10 mouse cellular contexts compared by ENCODE assay signal in genomic region chr12:84847480-84847879, GRCm38 (mm10). TPM values are rescaled to one million over a fixed set of nuclear protein-coding genes. Genes with fewer than 3 reads are reported as not detected.
A peak's percentile ranks its signal among the peaks of the same experiment; 100 is the strongest.
DNase-seq lines count a peak whose midpoint lies in the region; ATAC-seq and TF ChIP-seq lines count a peak whose summit lies in the region.
"Had no signal": no experiment of that assay in that cellular context is flagged by ENCODE, and none has a peak within 500 bp of the region (broad histone marks: within the 10 kb centered on the region; RNA-seq: fewer than 3 reads in every experiment).

No protein-coding gene starts in this region.

- no peak overlapping the region for H3K9ac ChIP-seq in intestine, embryonic 14.5 days (ENCODE audit: low read length)
- H3K9ac ChIP-seq in heart, adult 2 months (ENCODE audit: low read depth, low read length) = no peak overlapping the region
- no peak overlapping the region for H3K9ac ChIP-seq in midbrain, postnatal 0 days (replicated peaks; ENCODE audit: low read length, poor library complexity, severe bottlenecking)

- DNase-seq in adrenal gland, adult 2 months = peak; percentile 64
- DNase-seq in adrenal gland, adult 18-20 months (ENCODE audit: low spot score in 2 of 2) = no peak
- peak; percentile 73 for DNase-seq in adrenal gland, postnatal 14 days
- DNase-seq in intestine, embryonic 14.5 days (ENCODE audit: low spot score) = peak; percentile 62
- DNase-seq in lung, postnatal 36 days = peak; percentile 43
- DNase-seq in heart, adult 2 months = no peak
- DNase-seq in left cerebral cortex, adult 8-10 months (ENCODE audit: low spot score in 2 of 2) = no peak
- DNase-seq in midbrain, postnatal 0 days (ENCODE audit: low spot score) = no peak
- DNase-seq: cerebellum, adult 11-12 months; left cerebral cortex, postnatal 4 days had no signal

- no peak overlapping the region for H3K4me3 ChIP-seq in intestine, embryonic 14.5 days (ENCODE audit: low read depth, low read length)
- no peak overlapping the region for H3K4me3 ChIP-seq in heart, adult 2 months
- H3K4me3 ChIP-seq in midbrain, postnatal 0 days (ENCODE audit: low read depth, low read length) = no peak overlapping the region

- peaks cover 46% of the 10 kb centered on the region for H3K4me1 ChIP-seq in intestine, embryonic 14.5 days (replicated peaks; ENCODE audit: control insufficient read depth, insufficient read depth, low read length)
- H3K4me1 ChIP-seq in heart, adult 2 months (ENCODE audit: control insufficient read depth, insufficient read depth, low read length) = peaks cover 6% of the 10 kb centered on the region
- H3K4me1 ChIP-seq in midbrain, postnatal 0 days (ENCODE audit: insufficient read depth, low read length) = no peaks in the 10 kb centered on the region

- 0 out of 2 replicates have a peak overlapping the region, but pooled peaks have one; percentile 18 for H3K4me2 ChIP-seq in intestine, embryonic 14.5 days (ENCODE audit: low read length)
- H3K4me2 ChIP-seq in midbrain, postnatal 0 days (ENCODE audit: low read depth, low read length, poor library complexity, severe bottlenecking) = no peak overlapping the region

- 0 out of 2 replicates have a peak, but pooled peaks have one; percentile 40 for ATAC-seq in intestine, embryonic 14.5 days (replicated peaks; ENCODE audit: low FRiP score, low TSS enrichment, low read depth)
- ATAC-seq in midbrain, postnatal 0 days (ENCODE audit: low FRiP score) = no peak

- intact Hi-C loops in heart, adult 2 months (cut with DNase I) = no loop called here

- no peaks in the 10 kb centered on the region for H3K79me2 ChIP-seq in heart, adult 2 months (replicated peaks; ENCODE audit: control insufficient read depth, insufficient read depth, low read length)

- no peaks in the 10 kb centered on the region for H3K36me3 ChIP-seq in intestine, embryonic 14.5 days (ENCODE audit: control insufficient read depth, insufficient read depth, low read length)
- H3K36me3 ChIP-seq in heart, adult 2 months (ENCODE audit: control insufficient read depth, insufficient read depth, low read length) = no peaks in the 10 kb centered on the region
- no peaks in the 10 kb centered on the region for H3K36me3 ChIP-seq in midbrain, postnatal 0 days (ENCODE audit: insufficient read depth, low read length)

- 11% methylated on average over 7 of the region's 7 CpGs for WGBS in intestine, embryonic 14.5 days
- WGBS in heart, adult 2 months = 53% methylated on average over 7 of the region's 7 CpGs
- 73% methylated on average over 7 of the region's 7 CpGs for WGBS in midbrain, postnatal 0 days

- H3K27me3 ChIP-seq in intestine, embryonic 14.5 days (replicated peaks; ENCODE audit: control insufficient read depth, insufficient read depth, low read length) = no peaks in the 10 kb centered on the region
- no peaks in the 10 kb centered on the region; the same call in 1 of the 2 replicates for H3K27me3 ChIP-seq in heart, adult 2 months (ENCODE audit: control insufficient read depth, insufficient read depth, low read length)
- no peaks in the 10 kb centered on the region for H3K27me3 ChIP-seq in midbrain, postnatal 0 days (ENCODE audit: insufficient read depth, low read length)

- no peak for TF ChIP-seq EP300 in heart, adult 2 months (IDR thresholded peaks at IDR 0.05; ENCODE audit: insufficient read depth, low read depth, low read length)

- H3K27ac ChIP-seq in intestine, embryonic 14.5 days (ENCODE audit: low read depth) = peak overlapping the region; percentile 54
- no peak overlapping the region for H3K27ac ChIP-seq in heart, adult 2 months
- H3K27ac ChIP-seq in midbrain, postnatal 0 days (ENCODE audit: low read depth, low read length) = no peak overlapping the region

- H3K9me3 ChIP-seq in intestine, embryonic 14.5 days (ENCODE audit: control insufficient read depth, low read length) = no peaks in the 10 kb centered on the region
- no peaks in the 10 kb centered on the region for H3K9me3 ChIP-seq in midbrain, postnatal 0 days (ENCODE audit: low read length)

- no peak for TF ChIP-seq POLR2A in heart, adult 2 months (IDR thresholded peaks at IDR 0.05; ENCODE audit: insufficient read depth, low read depth, low read length)

- TF ChIP-seq CTCF in heart, adult 2 months (IDR thresholded peaks at IDR 0.05) = no peak
- TF ChIP-seq CTCF in midbrain, postnatal 0 days (IDR thresholded peaks at IDR 0.05) = no peak

RNA-seq across cellular contexts. Expression of gene Ltbp2, which starts 28.9 kb away (rescaled TPM):
- total RNA-seq in adrenal gland, adult 2 months (2021) = 10 to 100 TPM in 1 of 2 experiments, 1 to 10 TPM in 1; 6.6 to 11.9 TPM
- polyA plus RNA-seq in adrenal gland, adult 2 months (2012; rRNA removed) = 11.8 and 16.1 TPM in 2 replicates
- total RNA-seq in adrenal gland, adult 18-20 months (2021) = 10 to 100 TPM in 1 of 2 experiments, 1 to 10 TPM in 1; 5.7 to 15.7 TPM
- total RNA-seq in adrenal gland, postnatal 14 days (2021) = 11.9 and 12.4 TPM in 2 replicates
- 0.63 and 1.0 TPM in 2 replicates for polyA plus RNA-seq in intestine, embryonic 14.5 days (2014; fragmentation: Nextera tagmentation; extraction: Ambion mirVana)
- total RNA-seq in heart, adult 2 months (2021) = 1 to 10 TPM in 1 of 2 experiments, under 1 TPM in 1; 0.99 to 2.3 TPM
- 5.6 TPM in 2 replicates for polyA plus RNA-seq in heart, adult 2 months (2012; rRNA removed)
- 1 to 10 TPM in 2 of 4 experiments, under 1 TPM in 2; 0.50 to 1.2 (median 0.98) TPM for total RNA-seq in left cerebral cortex, adult 8-10 months (2022)
- total RNA-seq in midbrain, postnatal 0 days (2014; rRNA removed) = 0.28 and 4.0 TPM in 2 replicates
- polyA plus RNA-seq in midbrain, postnatal 0 days (2015; fragmentation: Nextera tagmentation; extraction: Ambion mirVana) = 0.10 and 0.14 TPM in 2 replicates

Comparison
In these comparisons a context has a peak if more than half of its experiments do, and no peak if none do; other contexts are left out.
1. DNase-seq: peak in adrenal gland, adult 2 months (single experiment), adrenal gland, postnatal 14 days (single experiment), intestine, embryonic 14.5 days (single experiment) and lung, postnatal 36 days (single experiment); none in adrenal gland, adult 18-20 months (0 of 2), heart, adult 2 months (0 of 2), left cerebral cortex, adult 8-10 months (0 of 2) and midbrain, postnatal 0 days (single experiment).